Mouse (Mus musculus): ENCODE measurements around the gene Cmc1. TPM values are rescaled to one million over a fixed set of nuclear protein-coding genes. Genes with fewer than 3 reads are reported as not detected.

Gene Cmc1
- total RNA-seq, 2 experiments from 2014 or later = 12.4 to 15.1 TPM

DNA sequence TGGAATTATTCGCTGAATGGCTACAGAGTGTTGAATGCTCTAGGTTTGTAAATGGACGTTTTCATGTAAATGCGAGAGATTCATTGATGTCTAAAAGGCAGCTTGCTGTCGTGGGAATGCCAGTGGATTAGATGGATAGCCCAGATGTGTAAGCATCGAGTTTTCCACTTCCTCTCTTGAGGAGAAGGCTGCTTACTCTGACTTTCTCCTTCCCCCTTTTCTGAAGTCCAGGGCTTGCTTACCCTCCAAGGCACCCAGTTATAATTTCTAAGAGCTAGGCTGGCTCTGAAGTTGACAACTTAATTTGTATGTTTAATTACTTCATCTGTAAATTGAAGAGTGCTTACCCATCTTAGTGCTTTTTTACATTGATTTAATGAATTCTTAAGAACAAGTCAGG, 108.3 kb downstream of the Cmc1 start:
- no peak for DNase-seq (ENCODE audit: low spot score in 2 of 2)
- intact Hi-C loops (cut with DNase I) = loop anchor here (5.0 kb wide), 2 partner anchors 111 to 466 kb away; partner anchors contain the start of genes Cmc1 and Golga4

DNA sequence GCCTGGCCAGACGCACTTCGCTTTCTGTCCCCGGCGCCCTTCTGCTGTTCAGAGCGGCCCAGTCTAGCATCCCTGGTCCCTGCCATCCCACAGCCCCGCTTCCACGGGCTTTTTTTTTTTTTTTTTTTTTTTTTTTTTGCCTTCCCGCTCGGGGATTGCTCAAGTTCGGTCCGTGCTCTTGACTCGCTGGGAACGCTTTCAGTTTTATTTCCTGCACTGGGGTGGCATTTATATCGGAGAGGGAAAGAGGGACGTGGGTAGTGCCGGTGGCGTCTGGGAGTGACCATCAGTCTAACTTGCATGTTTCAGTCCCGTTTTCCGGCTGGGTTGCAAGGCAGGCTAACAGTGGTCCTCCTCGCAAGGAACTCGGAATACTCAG, 109.0 kb downstream of the Cmc1 start:
- intact Hi-C loops (cut with DNase I) = loop anchor here (5.0 kb wide), 2 partner anchors 111 to 466 kb away; partner anchors contain the start of genes Cmc1 and Golga4
- peak in 1 of 2 experiments; percentile 48 for DNase-seq (ENCODE audit: low spot score in 2 of 2)

DNA sequence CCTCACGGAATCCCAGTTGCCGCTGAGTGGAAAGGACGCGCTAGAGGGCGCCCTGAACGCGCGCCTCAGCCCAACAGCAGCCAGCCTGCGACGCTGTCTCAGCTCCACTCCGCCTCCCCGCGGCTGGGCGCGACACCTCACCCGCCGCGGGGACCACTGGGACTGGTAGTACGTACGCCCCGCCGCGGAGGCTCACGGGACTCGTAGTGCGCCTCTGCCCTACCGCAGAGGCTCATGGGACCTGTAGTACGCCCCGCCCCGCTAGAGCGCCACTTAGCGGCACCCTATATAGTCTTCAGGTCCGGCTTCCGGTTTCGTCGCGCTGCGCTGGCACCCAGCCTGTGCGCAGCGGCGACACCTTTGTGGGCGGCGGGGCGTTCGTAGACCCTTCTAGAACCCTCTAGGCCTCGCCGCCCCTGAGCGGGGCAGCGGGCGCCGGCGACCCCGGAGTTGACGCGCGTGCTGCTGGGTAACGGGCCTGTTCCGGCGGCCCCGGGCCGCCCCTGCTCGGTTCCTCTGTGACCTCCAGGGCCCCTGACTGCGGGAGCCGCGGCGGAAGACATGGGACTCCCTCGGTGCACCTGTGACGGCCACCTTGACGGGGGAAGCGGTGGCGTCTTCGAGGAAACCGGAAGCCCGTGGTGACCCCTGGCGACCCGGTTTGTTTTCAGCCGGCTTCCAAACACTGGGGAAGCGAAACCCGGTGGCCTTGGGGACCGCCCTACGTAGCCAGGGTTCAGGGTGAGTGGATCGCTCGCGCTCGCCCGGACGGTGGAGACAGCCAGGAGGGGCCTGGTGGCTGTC, 109.6 kb downstream of the Cmc1 start, which contains the start of gene Azi2:
TSS of gene Azi2 (plus strand) at position 282 of the 804 bp plus-strand sequence.
- intact Hi-C loops (cut with DNase I) = loop anchor here (5.0 kb wide), 2 partner anchors 112 to 467 kb away; partner anchors contain the start of genes Cmc1 and Golga4

DNA sequence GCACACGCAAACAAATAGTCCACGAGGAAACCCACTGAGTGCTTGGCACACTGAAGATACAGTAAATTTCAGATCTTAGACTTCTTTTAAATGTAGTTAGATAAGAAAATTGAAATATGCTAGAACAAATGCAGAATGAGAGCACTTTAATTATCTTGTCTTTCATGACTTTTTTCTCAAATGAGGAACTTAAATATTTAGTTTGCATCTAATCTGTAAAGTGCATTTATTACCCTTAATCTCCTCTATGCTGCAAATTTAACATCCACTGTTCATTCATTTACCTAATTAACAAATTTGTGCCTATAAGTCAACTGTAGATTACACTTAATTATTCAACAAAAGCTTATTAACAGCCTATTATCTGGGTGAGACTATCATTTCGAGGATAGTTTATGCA, 115.0 kb downstream of the Cmc1 start:
- intact Hi-C loops (cut with DNase I) = loop anchor here (5.0 kb wide), 1 partner anchor 133 kb away; no protein-coding TSS in a partner anchor
- no peak for DNase-seq (ENCODE audit: low spot score in 2 of 2)

More for the DNA sequence above, 109.6 kb downstream of the Cmc1 start, which contains the start of gene Azi2:
- peak; percentile 99 to 100 for DNase-seq (ENCODE audit: low spot score in 2 of 2)

DNA sequence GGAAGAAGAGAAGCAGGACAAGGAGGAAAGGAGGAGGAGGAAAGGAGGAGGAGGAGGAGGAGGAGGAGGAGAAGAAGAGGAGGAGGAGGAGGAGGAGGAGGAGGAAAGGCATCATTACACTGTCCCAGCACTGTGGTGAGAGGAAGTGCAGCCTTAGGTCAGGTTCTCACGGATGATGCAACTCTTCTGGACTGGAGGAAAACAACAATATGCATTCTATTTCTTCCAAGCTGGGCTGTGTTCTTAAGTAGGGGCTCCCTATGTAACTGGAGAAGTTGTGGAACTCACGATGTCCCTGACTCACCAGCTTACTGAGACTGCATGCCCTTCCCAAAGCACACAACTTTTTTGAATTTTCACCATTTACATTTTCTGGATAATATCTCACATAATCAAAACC, 118.3 kb downstream of the Cmc1 start:
- DNase-seq (ENCODE audit: low spot score in 2 of 2) = no peak
- intact Hi-C loops (cut with DNase I) = no loop called here

DNA sequence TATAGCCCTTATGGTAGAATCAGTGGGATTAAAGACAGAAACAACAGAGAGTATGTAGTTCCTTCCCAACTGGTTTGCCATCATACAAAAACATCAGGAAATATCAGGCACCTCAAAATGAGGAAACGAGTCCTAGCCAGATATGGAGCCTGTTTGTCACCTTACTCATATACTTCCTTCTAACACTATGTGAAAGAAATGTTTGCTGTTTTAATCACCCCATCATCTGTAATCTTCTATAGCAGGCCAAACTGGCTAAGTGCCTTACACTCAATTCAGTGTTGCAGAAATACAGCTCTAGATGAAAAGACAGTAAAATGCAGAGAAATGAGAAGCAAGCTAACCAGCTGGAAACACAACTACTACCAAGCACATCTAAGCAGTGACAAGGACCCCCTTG, 119.7 kb downstream of the Cmc1 start:
- DNase-seq (ENCODE audit: low spot score in 2 of 2) = no peak
- intact Hi-C loops (cut with DNase I) = no loop called here

DNA sequence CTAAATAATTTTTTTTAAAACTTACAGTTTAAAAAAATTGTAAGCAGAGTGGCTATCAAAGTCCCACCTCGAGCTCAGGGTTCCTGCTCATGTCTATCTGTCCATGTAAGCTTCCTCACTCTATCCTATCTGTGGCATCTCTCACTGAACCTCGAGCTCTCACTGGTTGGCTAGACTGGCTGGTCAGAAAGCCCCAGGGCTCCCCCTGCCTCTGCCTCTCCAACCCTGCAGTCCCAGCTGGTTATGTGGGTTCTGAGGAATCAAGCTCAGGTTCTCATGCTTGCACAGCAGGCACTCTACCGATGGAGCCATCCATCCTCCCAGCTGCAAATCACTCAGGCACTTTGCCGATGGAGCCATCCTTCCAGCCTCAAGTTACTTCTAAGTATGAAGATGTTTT, 120.5 kb downstream of the Cmc1 start:
- no peak for DNase-seq (ENCODE audit: low spot score in 2 of 2)

DNA sequence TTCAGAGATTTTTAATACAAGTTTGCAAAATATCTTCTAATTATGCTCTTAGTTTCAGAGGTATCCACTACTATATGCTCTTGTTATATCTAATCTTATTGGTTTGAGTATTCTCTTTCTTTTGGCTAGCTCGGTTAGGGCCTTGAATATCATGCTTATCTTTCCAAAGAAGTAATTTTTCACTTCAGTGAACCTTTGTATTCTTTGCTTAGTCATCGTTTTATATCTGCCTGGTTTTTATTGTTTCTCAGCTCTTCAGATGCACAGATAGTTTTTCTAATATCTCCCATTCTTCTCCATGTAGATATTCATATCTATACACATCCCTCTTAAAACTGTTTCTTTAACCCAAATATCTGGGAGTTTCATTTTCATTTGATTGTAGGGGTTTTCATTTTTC, 125.0 kb downstream of the Cmc1 start:
- DNase-seq (ENCODE audit: low spot score in 2 of 2) = no peak
- intact Hi-C loops (cut with DNase I) = no loop called here

More for the DNA sequence above, 120.5 kb downstream of the Cmc1 start:
- intact Hi-C loops (cut with DNase I) = no loop called here

Other genes with a start within 250 kb of the Cmc1 start
- gene Azi2, start 109.7 kb downstream of the Cmc1 start, total RNA-seq (2021) = 10 to 100 TPM; 75.9 to 88.4 TPM